Mouse (Mus musculus) 3134 (cell line): Measurements from ENCODE around the gene Hist1h1a.
"Not testable (repeated sequence)": the region's sequence is repeated elsewhere in the genome, so short reads cannot be mapped to it uniquely, and the experiment has no call there.

Source experiments
- DNase-seq: peaks from one replicate; pipeline ENCODE4 v3.0.0-alpha.2; 2011; ENCODE audit warnings: low spot score; ENCODE audit not compliant: insufficient read length; ENCODE audit errors: extremely low read depth

The Hist1h1a gene

GRCm38 (mm10) chr13:23763586-23764323 is at the start of gene Hist1h1a:
TSS of gene Hist1h1a (plus strand) at chr13:23763666.
- DNase-seq: peak; percentile 90

- no peak for DNase-seq
Observed at GRCm38 (mm10) chr13:23716261-23717042, 47.0 kb upstream of the Hist1h1a start.

GRCm38 (mm10) chr13:23717176-23717575 is 46.3 kb upstream of the Hist1h1a start:
- DNase-seq: no peak

DNA sequence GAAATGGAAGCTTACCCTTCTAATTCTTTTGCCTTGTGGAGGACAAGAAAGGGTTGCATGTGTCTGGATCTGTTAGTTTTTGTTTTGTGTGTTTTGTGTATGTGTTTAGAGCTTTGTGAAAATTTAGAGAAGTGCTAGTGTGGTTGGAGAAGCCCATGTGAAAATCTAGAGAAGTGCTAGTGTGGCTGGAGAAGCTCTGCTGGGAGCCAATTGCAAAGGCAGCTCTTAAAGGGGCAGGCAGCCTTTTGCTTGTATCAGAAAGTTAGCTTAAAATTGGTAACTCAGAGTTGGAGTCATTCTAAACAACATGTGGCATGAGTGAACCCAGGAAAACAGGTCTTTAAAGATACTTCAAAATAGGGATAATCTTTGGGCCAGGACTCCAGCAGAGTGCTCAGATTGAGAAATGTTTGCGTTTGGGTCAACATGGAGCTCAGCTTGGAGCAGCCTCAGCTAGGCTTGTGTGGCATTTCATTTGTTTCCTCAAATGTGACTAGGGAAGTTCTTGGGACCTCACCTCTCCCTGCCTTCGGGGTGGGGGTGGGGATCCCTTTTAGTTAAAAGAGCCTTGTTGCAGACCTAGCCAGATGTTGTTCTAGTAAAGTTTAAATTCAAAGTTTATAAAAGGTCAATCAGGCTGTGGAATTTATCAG is 45.7 kb upstream of the Hist1h1a start:
- not testable (repeated sequence) for DNase-seq

- no peak for DNase-seq
Observed at GRCm38 (mm10) chr13:23724239-23724638, 39.2 kb upstream of the Hist1h1a start.

DNA sequence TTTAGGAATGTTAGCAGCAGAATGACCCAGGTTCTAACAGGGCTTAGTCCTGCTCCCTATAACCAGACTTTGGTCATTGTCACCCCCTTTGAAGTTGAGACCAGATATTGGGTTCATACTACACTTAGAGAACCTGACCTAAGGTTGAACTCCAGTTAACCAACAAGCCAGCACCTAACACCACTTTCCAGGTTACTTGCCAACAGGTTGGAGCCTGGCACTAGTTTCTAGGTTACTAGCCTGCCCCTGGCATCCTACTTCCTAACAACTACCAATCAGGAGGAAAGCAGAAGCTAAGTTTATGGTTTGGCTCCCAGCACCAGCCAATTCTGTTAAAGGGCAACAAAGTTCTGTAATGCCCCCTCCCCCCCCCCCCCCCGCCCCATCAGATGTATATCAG is 38.3 kb upstream of the Hist1h1a start:
- DNase-seq: no peak

- no peak for DNase-seq
Observed at GRCm38 (mm10) chr13:23728472-23729191, 34.8 kb upstream of the Hist1h1a start.

GRCm38 (mm10) chr13:23729192-23729525 is 34.3 kb upstream of the Hist1h1a start:
- no peak for DNase-seq

- no peak for DNase-seq
Observed at GRCm38 (mm10) chr13:23729706-23730105, 33.8 kb upstream of the Hist1h1a start.

- DNase-seq: peak; percentile 40
Observed at GRCm38 (mm10) chr13:23730479-23730878, 33.0 kb upstream of the Hist1h1a start.

- peak; percentile 22 for DNase-seq
Observed at GRCm38 (mm10) chr13:23732156-23732804, 31.2 kb upstream of the Hist1h1a start.

- no peak for DNase-seq
Observed at GRCm38 (mm10) chr13:23737091-23737490, 26.4 kb upstream of the Hist1h1a start.

- DNase-seq: peak; percentile 23
Observed at GRCm38 (mm10) chr13:23738041-23738440, 25.4 kb upstream of the Hist1h1a start.

DNA sequence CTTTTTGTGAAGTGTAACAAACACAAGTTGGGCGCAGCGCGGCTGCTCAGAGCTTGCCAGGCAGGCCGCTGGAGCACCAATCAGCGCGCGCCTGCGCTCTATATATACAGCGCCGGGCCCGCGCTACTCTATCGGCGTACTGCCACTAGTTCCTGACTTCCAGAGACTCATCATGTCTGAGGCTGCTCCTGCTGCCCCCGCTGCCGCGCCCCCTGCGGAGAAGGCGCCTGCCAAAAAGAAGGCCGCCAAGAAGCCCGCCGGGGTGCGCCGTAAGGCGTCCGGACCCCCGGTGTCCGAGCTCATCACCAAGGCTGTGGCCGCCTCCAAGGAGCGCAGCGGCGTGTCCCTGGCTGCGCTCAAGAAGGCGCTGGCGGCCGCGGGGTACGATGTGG is 24.8 kb upstream of the Hist1h1a start, which contains the start of gene Hist1h1c:
Gene Hist1h1c (plus strand): TSS at position 132 of the 392 bp plus-strand sequence.
- peak; percentile 98 for DNase-seq

- peak; percentile 96 for DNase-seq
Observed at GRCm38 (mm10) chr13:23739069-23739921, 24.2 kb upstream of the Hist1h1a start.

GRCm38 (mm10) chr13:23739922-23740252 is 23.6 kb upstream of the Hist1h1a start:
- DNase-seq: no peak

- DNase-seq: no peak
Observed at GRCm38 (mm10) chr13:23740256-23740840, 23.1 kb upstream of the Hist1h1a start.

GRCm38 (mm10) chr13:23740910-23741309 is 22.6 kb upstream of the Hist1h1a start:
- DNase-seq: peak; percentile 33

GRCm38 (mm10) chr13:23742007-23742406 is 21.5 kb upstream of the Hist1h1a start:
- no peak for DNase-seq
